Mouse (Mus musculus): ENCODE measurements at regions not wholly inside any gene's neighbourhood (a gene's known extent, or its start where the extent isn't known, plus 50 kb on each side); places are given as distances from the start of the nearest gene placed in this dataset.

- H3K4me2 ChIP-seq (replicated peaks; ENCODE audit: low read depth, low read length), result no peak overlapping the region
- TF ChIP-seq CTCF (IDR thresholded peaks at IDR 0.05) (no peak), EP300 (IDR thresholded peaks at IDR 0.05) (no peak)
- no peak overlapping the region for H3K4me3 ChIP-seq (ENCODE audit: low read depth, low read length)
- DNase-seq (ENCODE audit: low spot score) (no peak), ATAC-seq (no peak)
- H3K9me3 ChIP-seq (ENCODE audit: low read length), result no peaks in the 10 kb centered on the region
- H3K27me3 ChIP-seq (replicated peaks; ENCODE audit: insufficient read depth, low read length), result no peaks in the 10 kb centered on the region
- WGBS, result 79% methylated on average over 2 of the region's 2 CpGs
- H3K9ac ChIP-seq (replicated peaks; ENCODE audit: low read depth), result no peak overlapping the region
- no peak overlapping the region for H3K27ac ChIP-seq (ENCODE audit: low read length)
- no peaks in the 10 kb centered on the region for H3K36me3 ChIP-seq (ENCODE audit: insufficient read depth, low read length)
- no peaks in the 10 kb centered on the region for H3K4me1 ChIP-seq (ENCODE audit: insufficient read depth, low read depth, low read length)
Observed at GRCm38 (mm10) chr3:143986798-143987197, 218.2 kb downstream of the Lmo4 start.

GRCm38 (mm10) chr3:143986200-143986506 is 218.9 kb downstream of the Lmo4 start:
- DNase-seq (ENCODE audit: low spot score), result no peak
- no peak for TF ChIP-seq EP300 (IDR thresholded peaks at IDR 0.05)
- TF ChIP-seq CTCF (IDR thresholded peaks at IDR 0.05), result no peak

GRCm38 (mm10) chr3:143985349-143986199 is 219.4 kb downstream of the Lmo4 start:
- Histone ChIP-seq H3K4me3 (ENCODE audit: low read depth, low read length) (no peak overlapping the region), H3K9me3 (ENCODE audit: low read length) (no peaks in the 10 kb centered on the region), H3K9ac (replicated peaks; ENCODE audit: low read depth) (no peak overlapping the region), H3K4me2 (replicated peaks; ENCODE audit: low read depth, low read length) (no peak overlapping the region), H3K36me3 (ENCODE audit: insufficient read depth, low read length) (no peaks in the 10 kb centered on the region), H3K27me3 (replicated peaks; ENCODE audit: insufficient read depth, low read length) (no peaks in the 10 kb centered on the region), H3K4me1 (ENCODE audit: insufficient read depth, low read depth, low read length) (no peaks in the 10 kb centered on the region), H3K27ac (ENCODE audit: low read length) (no peak overlapping the region)
- no peak for DNase-seq (ENCODE audit: low spot score)
- no peak for ATAC-seq
- TF ChIP-seq CTCF (IDR thresholded peaks at IDR 0.05) (no peak), EP300 (IDR thresholded peaks at IDR 0.05) (no peak)
- 76% methylated on average over 6 of the region's 6 CpGs for WGBS

More at GRCm38 (mm10) chr3:143986200-143986506, 218.9 kb downstream of the Lmo4 start:
- Histone ChIP-seq H3K36me3 (ENCODE audit: insufficient read depth, low read length) (no peaks in the 10 kb centered on the region), H3K9me3 (ENCODE audit: low read length) (no peaks in the 10 kb centered on the region), H3K27ac (ENCODE audit: low read length) (no peak overlapping the region), H3K9ac (replicated peaks; ENCODE audit: low read depth) (no peak overlapping the region), H3K4me1 (ENCODE audit: insufficient read depth, low read depth, low read length) (no peaks in the 10 kb centered on the region), H3K4me2 (replicated peaks; ENCODE audit: low read depth, low read length) (no peak overlapping the region), H3K4me3 (ENCODE audit: low read depth, low read length) (no peak overlapping the region), H3K27me3 (replicated peaks; ENCODE audit: insufficient read depth, low read length) (no peaks in the 10 kb centered on the region)
- no peak for ATAC-seq
- 88% methylated on average over 5 of the region's 5 CpGs for WGBS

DNA sequence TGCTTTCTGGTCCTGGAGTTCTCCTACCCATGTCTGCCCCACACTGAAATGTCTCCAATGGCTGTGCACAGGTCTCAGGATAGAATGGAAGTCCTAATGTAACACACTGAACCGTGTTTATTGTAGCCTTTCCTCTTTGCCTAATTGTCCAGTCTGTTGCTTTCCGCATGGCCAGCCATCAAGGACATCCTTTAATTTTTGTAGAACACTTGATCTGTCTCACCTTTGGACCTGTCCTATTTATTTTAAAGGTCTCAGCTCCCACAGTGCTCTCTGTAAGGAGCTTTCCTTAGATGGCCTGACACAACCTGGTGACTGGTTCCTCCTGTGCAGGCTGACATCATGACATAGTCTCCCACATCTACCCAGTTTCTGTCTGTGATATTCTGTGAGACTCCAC is 226.3 kb downstream of the Lmo4 start:
- H3K9me3 ChIP-seq (ENCODE audit: low read length), result no peaks in the 10 kb centered on the region
- H3K4me2 ChIP-seq (replicated peaks; ENCODE audit: low read depth, low read length), result no peak overlapping the region
- H3K27me3 ChIP-seq (replicated peaks; ENCODE audit: insufficient read depth, low read length), result no peaks in the 10 kb centered on the region
- DNase-seq (ENCODE audit: low spot score) (no peak), ATAC-seq (no peak)
- H3K4me1 ChIP-seq (ENCODE audit: insufficient read depth, low read depth, low read length), result no peaks in the 10 kb centered on the region
- no peak overlapping the region for H3K4me3 ChIP-seq (ENCODE audit: low read depth, low read length)
- H3K27ac ChIP-seq (ENCODE audit: low read length), result no peak overlapping the region
- TF ChIP-seq EP300 (IDR thresholded peaks at IDR 0.05) (no peak), CTCF (IDR thresholded peaks at IDR 0.05) (no peak)
- H3K36me3 ChIP-seq (ENCODE audit: insufficient read depth, low read length), result no peaks in the 10 kb centered on the region
- 38% methylated on average over 2 of the region's 2 CpGs for WGBS
- H3K9ac ChIP-seq (replicated peaks; ENCODE audit: low read depth), result no peak overlapping the region

DNA sequence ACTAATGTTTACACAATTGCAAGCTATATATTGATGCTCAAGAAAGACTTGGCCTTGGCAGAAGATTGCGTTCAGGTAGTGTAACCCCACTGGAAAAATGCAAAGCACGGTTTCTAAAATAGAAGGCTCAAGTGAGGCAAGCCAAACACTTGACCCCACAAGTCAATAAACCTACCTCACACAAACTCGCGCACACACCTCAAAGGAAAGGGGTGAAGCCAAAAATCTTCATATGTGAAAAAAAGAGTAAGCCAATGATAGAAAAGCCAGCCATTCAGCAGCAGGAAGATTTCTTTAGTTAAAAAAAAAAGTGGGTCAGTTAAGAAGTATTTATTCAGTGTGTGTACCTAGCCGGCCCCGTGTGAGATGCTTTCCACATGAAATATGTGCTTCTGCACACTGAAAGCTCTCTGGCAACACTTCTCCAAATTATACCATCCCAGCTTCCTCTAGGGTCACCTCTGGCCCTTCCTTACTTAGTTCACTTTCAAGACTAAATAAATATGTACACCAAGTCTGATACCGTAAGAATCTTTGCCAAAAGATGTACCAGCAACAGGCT is 227.1 kb downstream of the Lmo4 start:
- Histone ChIP-seq H3K27me3 (replicated peaks; ENCODE audit: insufficient read depth, low read length) (no peaks in the 10 kb centered on the region), H3K27ac (ENCODE audit: low read length) (no peak overlapping the region), H3K9me3 (ENCODE audit: low read length) (no peaks in the 10 kb centered on the region), H3K36me3 (ENCODE audit: insufficient read depth, low read length) (no peaks in the 10 kb centered on the region), H3K9ac (replicated peaks; ENCODE audit: low read depth) (no peak overlapping the region), H3K4me2 (replicated peaks; ENCODE audit: low read depth, low read length) (no peak overlapping the region), H3K4me1 (ENCODE audit: insufficient read depth, low read depth, low read length) (no peaks in the 10 kb centered on the region), H3K4me3 (ENCODE audit: low read depth, low read length) (no peak overlapping the region)
- ATAC-seq (peak; percentile 74), DNase-seq (ENCODE audit: low spot score) (peak; percentile 68)
- TF ChIP-seq CTCF (IDR thresholded peaks at IDR 0.05), result no peak
- TF ChIP-seq EP300 (IDR thresholded peaks at IDR 0.05), result peak; percentile 49; the same call in 1 of the 2 replicates
- 44% methylated on average over 7 of the region's 7 CpGs for WGBS

DNA sequence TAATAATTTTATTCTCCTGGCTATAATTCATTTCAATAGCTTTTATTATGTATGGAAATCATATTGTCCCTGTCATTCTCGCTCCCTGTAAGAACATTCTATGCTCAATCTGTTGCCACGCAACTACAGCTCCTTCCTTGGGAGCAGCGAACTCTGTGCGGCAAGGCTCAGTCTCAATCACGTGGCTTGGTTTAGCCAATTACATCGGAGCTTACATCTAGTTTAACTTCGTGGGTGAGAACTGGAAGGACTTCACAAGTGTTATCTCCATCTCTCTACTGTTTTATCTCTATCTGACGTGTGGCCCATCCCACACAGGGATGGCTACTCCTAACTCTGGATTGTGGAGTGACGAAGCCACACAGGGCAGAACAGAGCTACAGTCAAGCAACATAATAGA is 231.4 kb downstream of the Lmo4 start:
- H3K27me3 ChIP-seq (replicated peaks; ENCODE audit: insufficient read depth, low read length), result no peaks in the 10 kb centered on the region
- no peaks in the 10 kb centered on the region for H3K4me1 ChIP-seq (ENCODE audit: insufficient read depth, low read depth, low read length)
- DNase-seq (ENCODE audit: low spot score), result no peak
- no peak overlapping the region for H3K9ac ChIP-seq (replicated peaks; ENCODE audit: low read depth)
- TF ChIP-seq EP300 (IDR thresholded peaks at IDR 0.05), result no peak
- TF ChIP-seq CTCF (IDR thresholded peaks at IDR 0.05), result no peak
- no peak overlapping the region for H3K4me2 ChIP-seq (replicated peaks; ENCODE audit: low read depth, low read length)
- WGBS, result 73% methylated on average over 9 of the region's 9 CpGs
- no peak overlapping the region for H3K4me3 ChIP-seq (ENCODE audit: low read depth, low read length)
- ATAC-seq, result no peak
- no peaks in the 10 kb centered on the region for H3K9me3 ChIP-seq (ENCODE audit: low read length)
- H3K27ac ChIP-seq (ENCODE audit: low read length), result no peak overlapping the region
- no peaks in the 10 kb centered on the region for H3K36me3 ChIP-seq (ENCODE audit: insufficient read depth, low read length)

All from lung, postnatal 0 days (tissue).